Mouse (Mus musculus) hindlimb bud, embryonic 11.5 days (tissue): ENCODE results near the gene Deup1.
"Not testable (repeated sequence)": the region's sequence is repeated elsewhere in the genome, so short reads cannot be mapped to it uniquely, and the experiment has no call there.

ENCODE experiments used
- DNase-seq: peaks from one replicate; pipeline ENCODE4 v3.0.0-alpha.2; 2012; ENCODE audit warnings: low read depth, low spot score; ENCODE audit errors: extremely low spot score

Gene Deup1

DNA sequence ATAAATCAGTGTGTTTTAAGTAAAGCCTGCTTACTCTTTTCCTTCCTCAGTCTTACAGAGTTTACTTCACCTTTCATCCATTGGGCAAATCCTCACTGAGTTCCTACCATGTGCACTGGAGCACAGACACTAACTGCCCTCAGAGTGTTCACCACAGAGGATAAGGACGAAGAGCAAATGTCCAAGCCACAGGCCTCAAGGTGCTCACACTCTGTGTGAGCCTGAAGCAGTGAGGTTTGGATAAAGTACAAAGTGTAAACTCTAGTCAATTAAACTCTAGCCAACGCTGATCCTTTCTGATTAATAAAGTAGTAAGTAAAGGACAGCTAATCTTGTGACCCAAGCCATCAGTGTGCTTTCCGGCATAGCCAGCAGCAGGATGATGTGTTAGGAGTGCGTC, 33.6 kb downstream of the Deup1 start:
- DNase-seq = no peak

DNA sequence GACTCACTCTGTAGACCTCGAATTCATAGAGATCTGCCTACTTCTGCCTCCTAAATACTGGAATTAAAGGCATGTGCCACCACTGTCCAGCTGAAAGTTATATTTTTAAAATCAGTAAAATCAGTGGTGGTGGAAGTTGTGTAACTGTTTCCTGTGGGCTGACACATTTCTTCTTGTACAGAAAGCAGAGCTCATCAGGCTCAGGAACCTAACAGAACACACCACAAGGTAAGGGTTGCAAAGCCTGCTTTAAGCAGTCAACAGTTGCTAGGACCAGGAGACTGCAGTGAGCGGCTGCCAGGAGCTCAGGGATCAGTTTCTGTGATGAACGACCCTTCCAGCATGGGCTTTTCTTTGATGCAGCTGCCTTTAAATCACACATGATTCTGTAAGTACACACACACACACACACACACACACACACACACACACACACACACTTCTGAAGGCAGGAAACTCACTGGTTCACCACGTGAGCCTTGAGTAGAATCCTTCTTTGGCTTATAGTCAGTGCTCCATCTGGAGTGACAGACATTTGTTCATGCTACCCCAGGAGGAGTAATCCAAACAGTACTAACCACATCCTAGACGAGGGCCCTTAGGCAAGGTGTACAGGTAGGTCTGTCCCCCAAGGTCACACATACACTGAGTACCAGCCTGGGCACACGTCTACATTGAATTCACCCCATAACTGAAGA, 40.4 kb downstream of the Deup1 start:
- no peak for DNase-seq

DNA sequence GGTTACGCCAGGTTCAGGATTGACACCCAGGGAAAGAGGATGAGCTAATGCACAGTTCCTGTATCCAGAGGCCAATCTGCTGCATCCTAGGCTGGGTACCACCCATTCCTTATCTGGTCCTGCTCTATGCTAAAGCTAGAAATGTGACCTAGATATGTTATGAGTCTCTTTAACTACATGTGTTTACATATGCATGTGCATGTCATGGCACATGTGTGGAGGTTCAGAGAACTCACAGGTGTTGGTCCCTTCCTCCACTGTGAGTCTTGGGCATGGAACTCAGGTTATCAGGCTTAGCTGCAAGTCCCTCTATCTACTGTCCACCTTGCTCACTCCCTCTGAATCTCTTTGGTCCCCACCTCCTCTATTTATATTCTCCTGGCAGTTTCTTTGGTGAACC, 41.8 kb downstream of the Deup1 start:
- DNase-seq = no peak

DNA sequence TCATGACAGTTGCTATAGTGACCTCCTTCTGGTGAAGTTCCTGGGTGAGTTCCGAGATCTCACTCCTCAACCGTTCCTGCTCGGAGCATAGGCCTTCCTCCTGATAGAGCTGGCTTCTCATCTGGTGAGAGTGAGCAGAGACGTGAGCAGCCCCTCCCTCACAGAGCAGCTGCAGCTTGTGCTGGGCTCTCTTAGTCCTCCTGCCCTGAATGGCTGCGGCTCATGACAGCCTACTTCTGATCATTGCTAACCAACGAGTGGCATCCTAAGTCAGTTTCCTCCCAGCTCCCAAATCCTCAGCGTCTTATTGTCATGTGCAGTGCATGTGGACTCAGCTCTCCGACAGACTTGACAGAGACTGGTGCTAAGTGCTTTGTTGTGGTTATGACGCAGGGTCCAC, 43.5 kb downstream of the Deup1 start:
- DNase-seq = no peak

DNA sequence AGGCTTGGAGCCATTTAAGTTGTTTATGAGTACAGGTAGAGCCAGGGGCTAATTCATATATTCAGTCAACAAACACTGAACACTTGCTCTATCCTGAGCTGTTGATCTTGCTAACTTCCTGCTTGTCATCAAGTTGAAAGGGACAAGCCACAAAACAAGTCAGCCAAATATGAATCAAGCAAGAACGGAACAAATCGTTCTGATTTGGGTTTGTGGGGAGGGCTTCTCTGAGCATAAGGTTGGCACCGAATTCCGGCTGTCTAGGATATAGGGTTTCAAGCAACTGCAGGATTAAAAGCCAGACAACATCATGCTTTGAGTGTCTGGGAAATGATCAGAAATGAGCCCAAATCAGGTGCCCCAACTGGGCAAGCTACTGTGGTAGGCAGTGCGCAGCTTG, 45.7 kb downstream of the Deup1 start:
- DNase-seq = no peak

DNA sequence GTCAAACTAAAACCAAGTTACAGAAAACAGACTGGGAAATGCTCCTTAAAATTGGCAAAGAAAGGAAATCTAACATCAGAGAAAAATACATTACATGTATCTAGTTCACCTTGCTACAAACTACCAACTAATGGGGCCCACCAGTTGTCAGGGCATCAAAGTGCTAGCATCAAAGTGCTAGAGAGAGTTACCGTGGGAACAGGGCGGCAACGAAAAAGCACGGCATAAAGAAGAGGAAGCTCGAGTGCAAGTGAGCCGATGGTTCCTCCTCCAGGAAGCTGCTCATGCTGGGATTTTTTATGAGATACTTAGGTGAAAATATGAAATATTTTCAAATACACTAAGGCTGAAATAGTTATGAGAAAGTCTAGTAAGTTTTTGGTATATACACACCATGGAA, 47.6 kb downstream of the Deup1 start:
- no peak for DNase-seq

DNA sequence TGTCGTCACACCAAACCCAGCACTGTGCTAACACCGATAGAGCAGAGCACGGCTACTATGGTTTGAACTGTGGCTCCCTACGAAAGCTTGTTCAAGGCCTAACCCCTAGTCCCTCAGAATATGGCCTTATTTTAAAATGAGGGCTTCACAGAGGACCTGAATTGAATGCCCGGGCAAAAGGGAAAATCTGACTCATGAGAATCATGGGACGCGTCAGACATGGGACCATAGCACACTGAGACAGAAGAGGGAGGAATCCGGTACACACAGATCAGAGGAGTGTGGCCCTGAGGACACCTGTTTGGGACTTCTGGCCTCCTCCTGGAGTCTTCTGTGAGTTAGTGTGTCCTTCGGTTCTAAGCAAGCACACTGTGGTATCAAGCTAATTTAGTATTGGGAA, 48.8 kb downstream of the Deup1 start:
- no peak for DNase-seq

DNA sequence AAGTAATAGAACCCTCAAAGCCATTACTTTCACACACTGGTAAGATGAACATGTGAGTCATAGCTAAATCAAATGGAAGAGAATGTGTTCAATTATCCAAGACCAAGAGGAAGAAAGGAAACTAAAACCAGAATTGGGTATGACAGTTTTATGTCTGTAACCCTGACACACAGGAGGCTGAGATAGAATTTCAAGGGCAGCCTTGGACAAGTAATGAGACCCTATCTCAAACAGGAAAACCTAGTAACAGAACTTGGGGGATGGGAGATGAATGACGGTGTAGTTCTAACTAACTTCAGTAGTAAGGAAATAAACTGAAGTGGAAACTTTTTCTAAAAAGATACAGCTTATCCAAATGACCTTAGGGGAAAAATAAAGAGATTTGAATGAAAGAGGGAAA, 49.3 kb downstream of the Deup1 start:
- DNase-seq = no peak

DNA sequence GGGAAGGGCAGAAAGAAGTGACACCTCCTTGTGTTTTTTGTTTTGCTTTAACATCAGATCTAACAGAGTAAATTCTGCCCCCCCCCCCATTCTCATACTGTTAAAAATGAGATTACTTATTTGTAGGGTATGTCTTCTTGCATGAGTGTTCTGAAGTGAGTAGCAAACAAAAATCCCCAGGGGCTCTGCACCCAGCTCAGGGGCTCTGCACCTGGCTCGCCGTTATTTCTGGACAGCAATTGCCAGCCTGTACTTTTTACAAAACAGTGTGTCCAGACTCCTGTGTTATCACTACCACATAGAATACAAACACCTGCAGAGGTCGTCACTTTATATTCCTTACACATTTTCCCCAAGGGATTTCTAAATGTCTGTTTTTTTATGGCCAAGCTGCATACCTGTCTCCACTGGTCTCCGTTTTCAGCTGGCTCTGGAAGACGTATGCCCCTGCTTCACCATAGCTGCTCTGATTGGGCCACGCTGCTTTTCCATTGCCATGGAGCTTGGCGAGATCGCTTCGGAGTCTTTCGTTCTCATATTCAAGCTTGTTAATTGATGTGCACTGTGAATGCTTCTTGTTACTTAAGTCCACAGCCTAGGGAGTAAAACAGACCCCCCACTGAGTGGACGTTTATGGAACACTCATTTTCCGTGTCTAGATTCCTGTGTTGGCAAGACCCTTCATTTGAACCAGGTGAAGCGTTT, 52.8 kb downstream of the Deup1 start:
- DNase-seq = no peak

DNA sequence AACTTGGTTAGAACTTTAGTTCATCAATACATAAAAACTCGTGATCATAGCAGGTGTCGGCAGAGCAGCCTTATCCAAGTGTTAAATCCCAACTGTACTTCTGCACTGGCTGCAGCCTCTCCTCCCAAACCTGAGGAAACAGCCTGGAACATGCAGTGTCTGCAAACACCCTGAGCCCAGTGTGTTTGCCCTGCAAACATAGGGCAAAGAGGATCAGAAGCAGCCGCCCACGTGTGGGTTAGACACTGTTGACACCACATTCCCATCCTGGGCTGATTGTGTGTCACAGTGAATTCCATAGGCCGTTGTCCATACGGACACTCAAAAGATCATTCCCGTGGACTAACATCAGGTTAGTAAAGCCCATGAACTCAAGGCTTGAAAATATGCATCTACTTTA, 65.4 kb downstream of the Deup1 start:
- DNase-seq = no peak

DNA sequence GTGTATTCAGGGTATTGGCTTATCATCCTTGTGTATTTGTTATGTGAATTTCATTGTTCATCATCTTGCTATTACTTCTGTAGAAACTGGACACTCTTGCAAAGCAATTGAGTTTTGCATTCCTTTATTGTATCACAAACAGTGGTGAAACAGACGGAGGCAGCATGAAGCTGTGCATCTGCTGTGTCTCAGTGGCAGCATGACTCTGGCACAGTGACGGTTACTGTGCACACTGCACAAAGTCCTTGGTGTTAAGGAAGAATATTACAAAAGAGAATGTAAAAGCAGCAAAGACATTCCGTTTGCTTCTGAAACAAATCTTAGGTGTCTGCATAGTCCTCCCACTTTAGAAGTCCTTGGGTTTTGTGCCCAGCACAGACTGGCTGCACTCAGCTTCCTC, 67.3 kb downstream of the Deup1 start:
- DNase-seq = no peak

DNA sequence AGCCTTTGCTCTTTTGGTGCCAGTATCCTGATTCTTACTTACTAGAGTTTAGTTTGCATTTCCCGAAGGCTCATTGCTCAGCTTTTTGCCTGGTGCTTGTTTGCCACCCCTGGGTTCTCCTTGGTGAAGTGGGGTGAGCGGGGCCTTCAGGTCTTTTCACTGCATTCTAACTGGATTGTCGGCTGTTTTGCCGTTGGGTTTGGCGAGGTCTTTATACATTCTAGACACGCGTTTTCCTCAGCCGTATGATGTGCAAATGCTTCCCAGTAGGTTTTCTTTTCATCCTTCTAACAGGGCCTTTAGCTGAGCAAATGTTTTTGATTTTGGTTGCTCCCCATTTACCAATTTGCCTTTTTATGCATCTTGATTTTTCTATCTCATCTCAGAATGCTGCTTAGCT, 74.4 kb downstream of the Deup1 start:
- no peak for DNase-seq

DNA sequence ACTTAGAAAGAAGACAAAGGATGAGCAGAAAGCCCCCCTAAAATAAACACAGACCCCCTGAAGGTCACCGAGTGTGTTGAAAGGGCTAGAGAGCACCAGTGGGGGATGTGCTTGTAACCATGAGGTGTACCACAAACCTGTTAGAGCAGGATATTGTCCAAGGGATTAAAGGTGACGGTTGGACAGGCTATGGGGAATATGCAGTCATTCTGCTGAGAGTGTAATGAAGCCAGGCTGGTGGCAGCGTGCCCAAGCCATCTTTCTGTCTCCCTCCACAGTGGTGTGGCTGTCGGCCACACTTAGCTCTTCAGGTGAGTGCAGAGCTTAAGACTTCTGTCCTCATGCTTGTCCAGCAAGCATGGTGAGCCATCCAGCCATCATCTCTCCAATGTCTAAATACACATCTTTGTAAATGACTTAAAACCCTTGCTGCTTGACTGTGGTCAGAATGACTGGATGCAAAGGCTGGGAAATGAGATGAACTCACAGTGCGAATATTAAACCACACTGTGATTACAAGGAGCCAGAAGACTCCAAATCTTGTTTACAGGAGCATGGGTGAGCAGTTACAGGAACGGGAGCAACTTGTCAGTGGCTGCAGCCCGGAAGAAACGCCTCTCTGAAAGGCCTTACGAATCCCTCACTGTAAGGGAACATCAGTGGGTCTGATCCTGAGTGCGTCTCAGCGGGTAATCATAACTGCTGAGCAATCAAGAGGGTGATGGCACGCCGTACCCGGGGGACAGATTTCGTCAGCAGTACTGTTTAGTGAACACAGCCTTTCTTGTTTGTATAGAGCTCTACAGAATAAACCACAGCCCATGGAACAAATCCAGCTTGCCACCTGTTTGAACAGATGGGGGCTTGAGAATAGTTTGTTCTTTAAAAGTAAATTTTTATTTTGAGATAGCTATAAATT, 75.5 kb downstream of the Deup1 start:
- DNase-seq = no peak

DNA sequence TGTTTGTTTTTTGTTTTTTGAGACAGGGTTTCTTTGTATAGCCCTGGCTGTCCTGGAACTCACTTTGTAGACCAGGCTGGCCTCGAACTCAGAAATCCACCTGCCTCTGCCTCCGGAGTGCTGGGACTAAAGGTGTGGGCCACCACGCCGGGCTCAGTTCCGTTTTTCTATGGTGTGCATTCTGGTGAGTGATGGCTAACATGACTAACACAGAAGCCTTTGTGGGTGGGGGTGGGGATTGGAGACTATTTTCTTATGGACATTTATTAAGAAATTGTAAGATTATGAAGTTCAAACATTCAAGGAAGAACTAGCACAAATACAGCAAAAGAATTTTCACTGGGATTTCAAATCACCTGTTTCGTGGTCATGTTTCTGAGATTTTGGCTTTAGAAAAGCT, 76.7 kb downstream of the Deup1 start:
- not testable (repeated sequence) for DNase-seq

DNA sequence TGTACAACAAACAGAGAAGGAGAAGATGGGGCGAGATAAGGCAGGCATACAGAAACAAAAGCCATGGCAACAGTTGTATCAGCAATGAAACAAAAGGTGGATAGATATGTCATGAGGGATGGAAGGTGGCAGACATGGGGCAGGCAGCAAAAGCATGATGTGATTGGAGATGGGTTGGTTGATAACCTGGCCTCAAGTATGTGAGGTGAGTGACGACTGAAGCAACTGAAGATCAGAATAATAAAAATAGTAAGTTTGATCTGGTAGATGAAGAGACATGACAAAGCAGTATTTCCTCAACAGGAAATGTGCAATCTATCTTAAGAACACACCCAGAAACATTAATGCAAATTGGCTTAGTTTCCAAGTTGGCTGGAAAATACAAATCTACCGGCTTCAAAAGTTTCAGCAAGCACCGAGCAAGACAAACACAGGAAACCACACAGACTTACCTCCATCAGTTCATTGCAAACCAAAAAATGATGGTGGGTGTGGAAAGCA, 77.2 kb downstream of the Deup1 start:
- no peak for DNase-seq

DNA sequence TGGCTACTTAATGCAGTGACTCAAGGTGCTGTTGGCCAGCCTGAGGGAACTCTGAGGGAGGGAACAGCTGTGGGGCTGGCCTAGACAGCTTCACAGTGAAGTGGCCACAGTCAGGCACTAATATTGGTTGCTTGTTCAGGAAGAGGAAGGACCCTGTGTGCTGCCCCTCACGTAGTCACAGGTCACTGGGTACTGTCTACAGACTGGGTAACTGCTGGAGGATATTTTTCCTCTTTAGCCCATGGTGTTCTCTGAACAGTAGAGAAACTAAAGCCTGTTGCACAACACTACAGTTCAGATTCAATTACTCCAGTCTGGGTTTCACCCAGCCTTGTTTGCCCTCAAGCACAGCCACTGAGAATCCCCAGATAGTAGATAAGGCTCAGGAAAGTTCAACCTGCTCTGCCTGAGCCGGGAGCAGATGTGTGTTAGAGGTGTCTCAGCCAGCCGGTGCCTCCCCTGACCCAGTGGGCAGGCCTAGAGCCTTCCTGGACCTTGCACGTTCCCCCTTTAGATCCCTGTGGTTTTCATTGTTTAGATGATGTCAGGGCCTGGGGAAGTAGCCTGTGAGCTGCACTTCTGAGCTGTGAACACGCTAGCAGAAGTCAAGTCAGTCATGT, 85.9 kb downstream of the Deup1 start:
- DNase-seq = no peak

DNA sequence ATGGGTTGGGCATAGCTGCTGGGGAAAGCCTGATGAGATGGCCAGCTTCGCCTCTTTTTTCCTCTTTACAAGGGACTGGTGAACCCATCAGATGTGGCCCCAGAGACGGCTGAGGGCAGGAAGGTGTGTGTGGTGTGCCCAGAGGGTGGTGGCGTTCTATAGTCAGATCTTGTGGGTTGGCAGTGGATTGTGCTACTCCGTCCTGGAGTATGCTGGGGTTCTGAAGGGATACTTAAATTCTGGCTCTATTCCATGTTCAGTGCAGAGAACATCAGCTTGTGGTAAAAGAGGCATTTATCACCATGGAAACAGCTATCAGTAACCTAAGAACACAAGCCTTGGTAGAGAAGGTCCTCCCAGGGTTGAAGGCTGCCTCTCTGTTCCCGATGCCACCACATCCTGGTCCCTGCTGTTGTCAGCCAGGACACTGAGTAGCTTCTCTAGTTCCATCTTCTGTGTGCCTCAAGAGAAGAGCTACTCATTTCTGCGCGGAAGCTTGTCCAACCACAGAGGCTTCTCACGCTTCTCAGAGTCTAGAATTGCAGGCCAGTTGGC, 88.7 kb downstream of the Deup1 start:
- no peak for DNase-seq

DNA sequence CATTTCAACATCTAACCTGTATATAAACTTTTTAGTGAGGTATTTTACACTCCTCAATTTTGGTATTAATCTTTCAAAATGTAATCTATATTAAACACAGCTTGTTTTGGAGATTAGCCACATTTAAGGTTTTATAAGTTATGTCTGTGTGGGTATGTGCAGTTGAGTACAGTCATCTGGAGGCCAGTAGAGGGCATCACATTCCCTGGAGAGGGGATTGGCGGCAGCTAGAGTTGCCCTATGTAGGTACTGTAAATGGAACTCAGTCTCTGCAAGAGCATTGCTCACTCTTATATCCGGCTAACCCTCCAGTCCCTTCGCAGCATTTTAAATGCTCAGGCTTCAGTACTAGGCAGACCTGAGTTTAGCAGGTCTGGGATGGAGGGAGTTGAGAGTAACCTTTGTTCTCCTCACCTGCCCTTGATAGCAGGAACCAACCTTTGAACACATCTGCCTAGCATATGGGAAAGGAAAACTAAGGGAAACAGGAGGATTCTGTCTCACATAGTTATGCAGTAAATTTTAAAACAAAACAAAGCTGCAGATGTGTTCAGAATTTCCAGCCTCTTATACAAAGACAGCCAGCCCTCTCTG, 90.2 kb downstream of the Deup1 start:
- no peak for DNase-seq

DNA sequence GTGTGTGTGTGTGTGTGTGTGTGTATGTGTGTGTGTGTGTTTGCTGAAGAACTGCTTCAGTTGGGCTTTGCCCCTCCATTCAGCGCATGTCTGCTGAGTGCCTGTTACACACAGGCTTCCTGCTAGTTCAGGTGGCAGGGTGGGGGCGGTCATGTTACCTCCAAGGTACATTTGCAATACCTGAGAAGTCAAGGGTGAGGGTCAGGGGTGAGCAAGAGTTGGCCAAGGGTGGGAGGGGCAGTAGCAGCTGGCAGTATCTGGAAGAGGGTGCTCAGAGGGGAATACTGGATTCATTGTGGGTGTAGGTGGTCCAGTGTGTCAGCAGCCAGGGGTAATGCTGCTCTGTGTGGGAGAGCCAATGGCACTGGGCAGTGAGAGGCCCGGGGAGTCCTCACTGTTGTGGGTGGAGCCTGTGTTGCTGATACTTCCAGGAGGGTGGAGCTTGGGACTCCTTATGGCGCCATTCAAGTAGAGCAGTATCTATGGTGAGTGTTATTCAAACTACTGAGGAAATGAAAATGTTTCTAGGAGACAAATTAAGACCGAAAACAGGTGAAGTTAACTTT, 90.8 kb downstream of the Deup1 start:
- no peak for DNase-seq

DNA sequence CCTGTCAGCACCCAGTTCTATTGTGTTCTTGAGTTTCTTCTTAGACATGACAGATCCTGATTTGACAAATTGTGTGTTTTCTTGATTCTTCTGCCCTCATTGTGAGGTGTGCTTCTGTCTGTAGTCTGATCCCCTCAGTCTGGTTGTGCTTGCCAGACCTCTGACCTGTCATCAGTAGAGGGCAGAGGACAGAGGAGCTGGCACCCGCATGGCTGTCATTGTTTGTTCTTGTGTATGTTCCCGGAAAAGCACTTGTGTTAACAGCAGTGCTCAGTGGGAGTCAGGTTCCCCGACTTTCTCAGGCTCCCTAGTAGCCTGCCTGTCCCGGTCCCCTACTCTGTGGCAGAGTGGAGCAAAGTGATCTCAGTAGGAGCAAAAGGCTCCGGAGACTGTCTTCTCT, 92.3 kb downstream of the Deup1 start:
- DNase-seq = no peak
